In the genomic region with DNA sequence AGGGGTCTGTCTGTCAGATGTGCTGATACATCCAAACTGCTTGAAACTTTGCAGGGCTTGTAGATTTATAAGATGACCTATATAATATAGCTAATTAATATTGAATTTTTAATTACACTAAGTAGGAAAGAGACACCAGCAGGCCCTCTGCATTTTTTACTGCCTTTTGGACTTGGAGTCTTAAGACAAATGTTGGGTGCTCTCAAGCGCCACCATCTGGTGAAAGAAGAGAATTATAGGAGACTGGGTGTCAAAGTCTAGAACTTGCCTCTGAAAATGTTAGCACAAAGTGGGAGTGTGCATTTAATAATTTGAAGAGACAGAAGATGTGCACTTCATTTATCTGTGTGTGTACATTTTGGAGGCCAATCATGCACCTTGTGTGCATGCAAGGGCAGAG, we compare ENCODE assay signal across 9 mouse cellular contexts.
DNase-seq lines count a peak whose midpoint lies in the region; ATAC-seq and TF ChIP-seq lines count a peak whose summit lies in the region.
"Had no signal": no experiment of that assay in that cellular context is flagged by ENCODE, and none has a peak within 500 bp of the region (broad histone marks: within the 10 kb centered on the region; RNA-seq: fewer than 3 reads in every experiment).

No protein-coding gene starts in this region.

- TF ChIP-seq EP300 in heart, adult 2 months (IDR thresholded peaks at IDR 0.05; ENCODE audit: insufficient read depth, low read depth, low read length): no peak

- no peak for TF ChIP-seq POLR2A in heart, adult 2 months (IDR thresholded peaks at IDR 0.05; ENCODE audit: insufficient read depth, low read depth, low read length)
- TF ChIP-seq POLR2A in thymus, adult 2 months (IDR thresholded peaks at IDR 0.05; ENCODE audit: control insufficient read depth, extremely low read depth, insufficient read depth, low read length, poor library complexity): no peak

- no peak overlapping the region for H3K9ac ChIP-seq in heart, adult 2 months (ENCODE audit: low read depth, low read length)
- no peak overlapping the region for H3K9ac ChIP-seq in forebrain, embryonic 16.5 days (replicated peaks; ENCODE audit: low read depth, low read length)

- peak; percentile 92 for TF ChIP-seq CTCF in heart, adult 2 months (IDR thresholded peaks at IDR 0.05)
- no peak for TF ChIP-seq CTCF in thymus, adult 2 months (IDR thresholded peaks at IDR 0.05; ENCODE audit: borderline replicate concordance, control insufficient read depth, extremely low read depth, insufficient read depth, low read length, poor library complexity)

- H3K9me3 ChIP-seq in heart, embryonic 10.5 days: no peaks in the 10 kb centered on the region
- H3K9me3 ChIP-seq in forebrain, embryonic 16.5 days (ENCODE audit: control insufficient read depth, low read length): no peaks in the 10 kb centered on the region
- H3K9me3 ChIP-seq: megakaryocyte, embryonic 14.5 days had no signal

- 13% methylated on average over 1 of the region's 1 CpGs for WGBS in heart, adult 2 months
- 13% methylated on average over 1 of the region's 1 CpGs for WGBS in heart, embryonic 10.5 days
- 0% methylated on average over 1 of the region's 1 CpGs for WGBS in thymus, adult 2 months
- 13% methylated on average over 1 of the region's 1 CpGs for WGBS in forebrain, embryonic 16.5 days

- peaks cover 11% of the 10 kb centered on the region for H3K36me3 ChIP-seq in heart, adult 2 months (ENCODE audit: control insufficient read depth, insufficient read depth, low read length)
- peaks cover 98% of the 10 kb centered on the region for H3K36me3 ChIP-seq in heart, embryonic 10.5 days
- no peaks in the 10 kb centered on the region for H3K36me3 ChIP-seq in thymus, adult 2 months (ENCODE audit: control insufficient read depth, insufficient read depth, low read length)
- no peaks in the 10 kb centered on the region for H3K36me3 ChIP-seq in forebrain, embryonic 16.5 days (ENCODE audit: control insufficient read depth, insufficient read depth)

- peaks cover 1% of the 10 kb centered on the region; the same call in 1 of the 2 replicates for H3K4me1 ChIP-seq in heart, adult 2 months (ENCODE audit: control insufficient read depth, insufficient read depth, low read length)
- H3K4me1 ChIP-seq in heart, embryonic 10.5 days: peaks cover 5% of the 10 kb centered on the region; the same call in 1 of the 2 replicates
- H3K4me1 ChIP-seq in thymus, adult 2 months (replicated peaks; ENCODE audit: control insufficient read depth, insufficient read depth, low read length): no peaks in the 10 kb centered on the region
- H3K4me1 ChIP-seq in forebrain, embryonic 16.5 days (replicated peaks; ENCODE audit: control insufficient read depth, insufficient read depth, low read length): no peaks in the 10 kb centered on the region
- H3K4me1 ChIP-seq: megakaryocyte, embryonic 14.5 days had no signal

- intact Hi-C loops in heart, adult 2 months (cut with DNase I): loop anchor here (1.0 to 5.0 kb wide), 4 partner anchors 40 to 242 kb away; no protein-coding TSS in a partner anchor

- no peak overlapping the region for H3K27ac ChIP-seq in heart, adult 2 months
- H3K27ac ChIP-seq in heart, embryonic 10.5 days: no peak overlapping the region
- no peak overlapping the region for H3K27ac ChIP-seq in thymus, adult 2 months (ENCODE audit: control insufficient read depth, insufficient read depth, low read length)
- H3K27ac ChIP-seq in forebrain, embryonic 16.5 days (ENCODE audit: low read length): no peak overlapping the region

- H3K4me3 ChIP-seq in heart, adult 2 months: no peak overlapping the region
- no peak overlapping the region for H3K4me3 ChIP-seq in heart, embryonic 10.5 days
- H3K4me3 ChIP-seq in thymus, adult 2 months (ENCODE audit: control insufficient read depth, insufficient read depth, low read length): no peak overlapping the region
- no peak overlapping the region for H3K4me3 ChIP-seq in forebrain, embryonic 16.5 days (replicated peaks; ENCODE audit: low read length)
- H3K4me3 ChIP-seq: megakaryocyte, embryonic 14.5 days had no signal

- DNase-seq in heart, adult 2 months: peak in 1 of 2 experiments; percentile 45
- no peak for DNase-seq in heart, embryonic 10.5 days (ENCODE audit: low spot score)
- DNase-seq in thymus, adult 2 months: peak; percentile 58
- DNase-seq in thymus, adult 18-20 months: no peak
- DNase-seq in cerebellum, postnatal 10 days: peak; percentile 65 to 73
- DNase-seq in kidney, postnatal 10 days: peak; percentile 68
- peak; percentile 48 for DNase-seq in right cerebral cortex, postnatal 4 days

- no peak overlapping the region for H3K4me2 ChIP-seq in forebrain, embryonic 16.5 days (ENCODE audit: low read length)

- no peaks in the 10 kb centered on the region for H3K79me2 ChIP-seq in heart, adult 2 months (replicated peaks; ENCODE audit: control insufficient read depth, insufficient read depth, low read length)

- H3K27me3 ChIP-seq in heart, adult 2 months (ENCODE audit: control insufficient read depth, insufficient read depth, low read length): no peaks in the 10 kb centered on the region
- H3K27me3 ChIP-seq in heart, embryonic 10.5 days (ENCODE audit: insufficient read depth, poor library complexity, severe bottlenecking): no peaks in the 10 kb centered on the region
- H3K27me3 ChIP-seq in thymus, adult 2 months (ENCODE audit: control insufficient read depth, insufficient read depth, low read length): no peaks in the 10 kb centered on the region
- H3K27me3 ChIP-seq in forebrain, embryonic 16.5 days (replicated peaks; ENCODE audit: control insufficient read depth, insufficient read depth, low read length): no peaks in the 10 kb centered on the region

- ATAC-seq in forebrain, embryonic 16.5 days: no peak

Comparison
In these comparisons a context has a peak if more than half of its experiments do, and no peak if none do; other contexts are left out.
1. DNase-seq: peak in thymus, adult 2 months (single experiment), cerebellum, postnatal 10 days (2 of 2), kidney, postnatal 10 days (single experiment) and right cerebral cortex, postnatal 4 days (single experiment); none in heart, embryonic 10.5 days (single experiment) and thymus, adult 18-20 months (0 of 2).